Mouse (Mus musculus): ENCODE data around the gene Tex2. TPM values are rescaled to one million over a fixed set of nuclear protein-coding genes. Genes with fewer than 3 reads are reported as not detected.
"Not testable (repeated sequence)": the region's sequence is repeated elsewhere in the genome, so short reads cannot be mapped to it uniquely, and the experiment has no call there.

Gene Tex2
- total RNA-seq, 1 experiment, result 34.4 TPM

DNA sequence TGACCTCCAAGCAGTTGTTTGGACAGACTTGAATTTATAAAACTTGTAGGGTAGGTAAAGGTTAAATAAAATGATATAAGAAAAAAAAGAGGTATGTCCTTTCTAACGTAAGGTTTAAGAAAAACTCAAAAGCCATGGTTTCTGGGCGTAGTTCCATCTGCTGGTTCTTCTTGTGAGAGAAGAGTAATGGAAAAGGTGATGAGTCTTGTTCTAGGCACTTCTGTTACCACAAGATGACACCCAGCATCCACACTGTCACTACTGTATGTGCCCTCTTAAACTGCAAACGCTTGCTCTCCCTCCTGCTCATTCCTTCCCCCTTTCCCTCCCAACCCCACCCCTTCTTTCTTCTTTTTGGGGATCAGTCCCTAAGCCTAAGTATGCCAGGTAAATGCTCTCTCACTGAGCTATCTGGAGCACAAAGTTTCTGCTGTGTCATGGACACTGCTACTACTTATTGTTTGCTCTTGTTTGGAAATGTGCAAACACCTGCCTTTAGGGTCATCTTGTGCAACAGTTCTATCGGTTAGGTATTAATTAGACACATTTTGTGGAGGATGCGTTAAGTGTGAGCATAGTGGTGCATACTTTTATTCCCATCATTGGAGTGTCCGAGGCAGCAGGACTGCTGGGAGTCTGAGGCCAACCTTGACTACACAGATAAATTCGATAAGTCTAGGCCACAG, 120.1 kb downstream of the Tex2 start:
- no peak for TF ChIP-seq CHD2 (IDR thresholded peaks at IDR 0.05; ENCODE audit: low read depth, low read length)
- TF ChIP-seq HCFC1 (IDR thresholded peaks at IDR 0.05; ENCODE audit: borderline replicate concordance, insufficient read depth, low read length), result no peak
- TF ChIP-seq ZC3H11A (IDR thresholded peaks at IDR 0.05; ENCODE audit: borderline replicate concordance, low read depth, low read length), result no peak
- no peak for TF ChIP-seq MAFK (IDR thresholded peaks at IDR 0.05; ENCODE audit: insufficient read depth, low read depth, low read length)
- TF ChIP-seq ZNF384 (IDR thresholded peaks at IDR 0.05; ENCODE audit: low read depth, low read length), result no peak
- Histone ChIP-seq H3K4me1 (ENCODE audit: control insufficient read depth in 2 of 2, insufficient read depth in 2 of 2, low read length in 2 of 2, poor library complexity in 1 of 2) (no peaks in the 10 kb centered on the region; a peak in 1 of 4 replicates), H3K27ac (ENCODE audit: insufficient read depth, low read depth, low read length, poor library complexity, severe bottlenecking) (no peak overlapping the region), H3K4me3 (ENCODE audit: insufficient read depth in 1 of 2, low read depth in 1 of 2, low read length in 2 of 2, poor library complexity in 1 of 2, severe bottlenecking in 1 of 2) (no peak overlapping the region), H3K9me3 (ENCODE audit: control insufficient read depth, insufficient read depth, low read depth, low read length) (no peaks in the 10 kb centered on the region), H3K9ac (ENCODE audit: insufficient read depth, low read depth, low read length, poor library complexity, severe bottlenecking) (no peak overlapping the region), H3K36me3 (ENCODE audit: control insufficient read depth, insufficient read depth, low read length, poor library complexity, severe bottlenecking) (no peaks in the 10 kb centered on the region)
- no peak for DNase-seq (ENCODE audit: low read depth, low spot score)
- in situ Hi-C loops (cut with MboI; ENCODE audit: low sequenced_read_pairs in 2 of 2, unreplicated experiment in 2 of 2), result no loop called here

GRCm38 (mm10) chr11:106491393-106491792, 121.8 kb downstream of the Tex2 start:
- H3K27ac ChIP-seq (ENCODE audit: insufficient read depth, low read depth, low read length, poor library complexity, severe bottlenecking), result no peak overlapping the region
- no peaks in the 10 kb centered on the region; a peak in 1 of 4 replicates for H3K4me1 ChIP-seq (ENCODE audit: control insufficient read depth in 2 of 2, insufficient read depth in 2 of 2, low read length in 2 of 2, poor library complexity in 1 of 2)
- H3K36me3 ChIP-seq (ENCODE audit: control insufficient read depth, insufficient read depth, low read length, poor library complexity, severe bottlenecking), result no peaks in the 10 kb centered on the region
- TF ChIP-seq CHD2 (IDR thresholded peaks at IDR 0.05; ENCODE audit: low read depth, low read length) (no peak), ZNF384 (IDR thresholded peaks at IDR 0.05; ENCODE audit: low read depth, low read length) (peak; percentile 96), HCFC1 (IDR thresholded peaks at IDR 0.05; ENCODE audit: borderline replicate concordance, insufficient read depth, low read length) (no peak)
- no peaks in the 10 kb centered on the region for H3K9me3 ChIP-seq (ENCODE audit: control insufficient read depth, insufficient read depth, low read depth, low read length)
- H3K9ac ChIP-seq (ENCODE audit: insufficient read depth, low read depth, low read length, poor library complexity, severe bottlenecking), result no peak overlapping the region
- no peak overlapping the region for H3K4me3 ChIP-seq (ENCODE audit: insufficient read depth in 1 of 2, low read depth in 1 of 2, low read length in 2 of 2, poor library complexity in 1 of 2, severe bottlenecking in 1 of 2)
- in situ Hi-C loops (cut with MboI; ENCODE audit: low sequenced_read_pairs in 2 of 2, unreplicated experiment in 2 of 2), result no loop called here
- DNase-seq (ENCODE audit: low read depth, low spot score), result no peak

DNA sequence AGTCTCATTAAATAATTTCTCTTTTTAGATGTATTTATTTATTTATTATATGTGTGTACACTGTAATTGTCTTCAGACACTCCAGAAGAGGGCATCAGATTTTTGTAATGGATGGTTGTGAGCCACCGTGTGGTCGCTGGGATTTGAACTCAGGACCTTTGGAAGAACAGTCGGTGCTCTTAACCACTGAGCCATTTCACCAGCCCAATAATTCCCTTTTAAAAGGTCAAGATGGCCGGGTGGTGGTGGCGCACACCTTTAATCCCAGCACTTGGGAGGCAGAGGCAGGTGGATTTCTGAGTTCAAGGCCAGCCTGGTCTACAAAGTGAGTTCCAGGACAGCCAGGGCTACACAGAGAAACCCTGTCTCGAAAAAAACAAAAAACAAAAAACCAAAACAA, 122.6 kb downstream of the Tex2 start:
- H3K4me1 ChIP-seq (ENCODE audit: control insufficient read depth in 2 of 2, insufficient read depth in 2 of 2, low read length in 2 of 2, poor library complexity in 1 of 2); DNase-seq (ENCODE audit: low read depth, low spot score); H3K36me3 ChIP-seq (ENCODE audit: control insufficient read depth, insufficient read depth, low read length, poor library complexity, severe bottlenecking); H3K4me3 ChIP-seq (ENCODE audit: insufficient read depth in 1 of 2, low read depth in 1 of 2, low read length in 2 of 2, poor library complexity in 1 of 2, severe bottlenecking in 1 of 2); H3K27ac ChIP-seq (ENCODE audit: insufficient read depth, low read depth, low read length, poor library complexity, severe bottlenecking); H3K9ac ChIP-seq (ENCODE audit: insufficient read depth, low read depth, low read length, poor library complexity, severe bottlenecking); in situ Hi-C loops (cut with MboI; ENCODE audit: low sequenced_read_pairs in 2 of 2, unreplicated experiment in 2 of 2); H3K9me3 ChIP-seq (ENCODE audit: control insufficient read depth, insufficient read depth, low read depth, low read length): not testable (repeated sequence)

- Histone ChIP-seq H3K36me3 (ENCODE audit: control insufficient read depth, insufficient read depth, low read length, poor library complexity, severe bottlenecking) (no peaks in the 10 kb centered on the region), H3K4me3 (ENCODE audit: insufficient read depth in 1 of 2, low read depth in 1 of 2, low read length in 2 of 2, poor library complexity in 1 of 2, severe bottlenecking in 1 of 2) (no peak overlapping the region), H3K9ac (ENCODE audit: insufficient read depth, low read depth, low read length, poor library complexity, severe bottlenecking) (no peak overlapping the region), H3K9me3 (ENCODE audit: control insufficient read depth, insufficient read depth, low read depth, low read length) (no peaks in the 10 kb centered on the region), H3K27ac (ENCODE audit: insufficient read depth, low read depth, low read length, poor library complexity, severe bottlenecking) (no peak overlapping the region), H3K4me1 (ENCODE audit: control insufficient read depth in 2 of 2, insufficient read depth in 2 of 2, low read length in 2 of 2, poor library complexity in 1 of 2) (no peaks in the 10 kb centered on the region; a peak in 2 of 4 replicates)
- DNase-seq (ENCODE audit: low read depth, low spot score), result no peak
- in situ Hi-C loops (cut with MboI; ENCODE audit: low sequenced_read_pairs in 2 of 2, unreplicated experiment in 2 of 2), result no loop called here
- no peak for TF ChIP-seq MAFK (IDR thresholded peaks at IDR 0.05; ENCODE audit: insufficient read depth, low read depth, low read length)
- no peak for TF ChIP-seq ZNF384 (IDR thresholded peaks at IDR 0.05; ENCODE audit: low read depth, low read length)
- no peak for TF ChIP-seq HCFC1 (IDR thresholded peaks at IDR 0.05; ENCODE audit: borderline replicate concordance, insufficient read depth, low read length)
- no peak for TF ChIP-seq ZC3H11A (IDR thresholded peaks at IDR 0.05; ENCODE audit: borderline replicate concordance, low read depth, low read length)
- no peak for TF ChIP-seq CHD2 (IDR thresholded peaks at IDR 0.05; ENCODE audit: low read depth, low read length)
These were observed 123.2 kb downstream of the Tex2 start for GRCm38 (mm10) chr11:106490057-106490456.

- in situ Hi-C loops (cut with MboI; ENCODE audit: low sequenced_read_pairs in 2 of 2, unreplicated experiment in 2 of 2), result no loop called here
- TF ChIP-seq CHD2 (IDR thresholded peaks at IDR 0.05; ENCODE audit: low read depth, low read length) (no peak), HCFC1 (IDR thresholded peaks at IDR 0.05; ENCODE audit: borderline replicate concordance, insufficient read depth, low read length) (no peak), ZC3H11A (IDR thresholded peaks at IDR 0.05; ENCODE audit: borderline replicate concordance, low read depth, low read length) (no peak), MAFK (IDR thresholded peaks at IDR 0.05; ENCODE audit: insufficient read depth, low read depth, low read length) (no peak), ZNF384 (IDR thresholded peaks at IDR 0.05; ENCODE audit: low read depth, low read length) (no peak)
- no peaks in the 10 kb centered on the region for H3K36me3 ChIP-seq (ENCODE audit: control insufficient read depth, insufficient read depth, low read length, poor library complexity, severe bottlenecking)
- no peak for DNase-seq (ENCODE audit: low read depth, low spot score)
- H3K9me3 ChIP-seq (ENCODE audit: control insufficient read depth, insufficient read depth, low read depth, low read length), result no peaks in the 10 kb centered on the region
- no peak overlapping the region for H3K9ac ChIP-seq (ENCODE audit: insufficient read depth, low read depth, low read length, poor library complexity, severe bottlenecking)
- H3K4me1 ChIP-seq (ENCODE audit: control insufficient read depth in 2 of 2, insufficient read depth in 2 of 2, low read length in 2 of 2, poor library complexity in 1 of 2), result no peaks in the 10 kb centered on the region; a peak in 2 of 4 replicates
- H3K4me3 ChIP-seq (ENCODE audit: insufficient read depth in 1 of 2, low read depth in 1 of 2, low read length in 2 of 2, poor library complexity in 1 of 2, severe bottlenecking in 1 of 2), result no peak overlapping the region
- H3K27ac ChIP-seq (ENCODE audit: insufficient read depth, low read depth, low read length, poor library complexity, severe bottlenecking), result no peak overlapping the region
These were observed 124.1 kb downstream of the Tex2 start for GRCm38 (mm10) chr11:106489036-106489693.
